Mouse (Mus musculus) forebrain, embryonic 11.5 days (tissue): ENCODE data around the gene Pla2g15. TPM values are rescaled to one million over a fixed set of nuclear protein-coding genes. Genes with fewer than 3 reads are reported as not detected.

Experiments used
- ATAC-seq: fragments of 200-750 bp; cut with Nextera tagmentation; replicated peaks from 2 replicates; pipeline ENCODE4 v1.8.0; 2017; ENCODE audit warnings: moderate TSS enrichment; ENCODE audit not compliant: low FRiP score
- DNase-seq: peaks from one replicate; pipeline ENCODE4 v3.0.0-alpha.2; 2017; ENCODE audit warnings: low spot score
- H3K27ac ChIP-seq: fragments of 300-500 bp; sonication (generic); 2 replicates; pipeline ENCODE4 v1.5.1; 2014; ENCODE audit warnings: low read depth, low read length
- H3K27me3 ChIP-seq: fragments of 300-500 bp; sonication (generic); 2 replicates; pipeline ENCODE4 v1.6.1; 2014; ENCODE audit warnings: mild to moderate bottlenecking, low read length, mixed read lengths; ENCODE audit not compliant: control insufficient read depth, insufficient read depth
- H3K36me3 ChIP-seq: fragments of 300-500 bp; sonication (generic); 2 replicates; pipeline ENCODE4 v1.6.1; 2014; ENCODE audit warnings: mild to moderate bottlenecking, low read length, moderate library complexity, mixed read lengths; ENCODE audit not compliant: control insufficient read depth, insufficient read depth
- H3K4me1 ChIP-seq: fragments of 300-500 bp; sonication (generic); replicated peaks from 2 replicates; pipeline ENCODE4 v1.6.1; 2014; ENCODE audit warnings: low read length, mixed read lengths; ENCODE audit not compliant: control insufficient read depth, insufficient read depth
- H3K4me2 ChIP-seq: fragments of 300-500 bp; sonication (generic); 2 replicates; pipeline ENCODE4 v1.6.1; 2014; ENCODE audit warnings: low read depth, mild to moderate bottlenecking, low read length, moderate library complexity, mixed read lengths; ENCODE audit not compliant: severe bottlenecking
- H3K4me3 ChIP-seq: fragments of 300-500 bp; sonication (generic); 2 replicates; pipeline ENCODE4 v1.5.1; 2014; ENCODE audit warnings: low read depth, low read length
- H3K9ac ChIP-seq: fragments of 300-500 bp; sonication (generic); 2 replicates; pipeline ENCODE4 v1.6.1; 2014; ENCODE audit warnings: low read length
- H3K9me3 ChIP-seq: fragments of 300-500 bp; sonication (generic); 2 replicates; pipeline ENCODE4 v1.6.1; 2016; ENCODE audit warnings: low read length, mixed read lengths; ENCODE audit not compliant: control insufficient read depth
- whole genome bisulfite sequencing: fragments of 180-500 bp; shearing (Covaris S2); extraction: QIAGEN DNeasy Blood & Tissue Kit; methylation state at CpG from one replicate; pipeline ENCODE4 v1.1.7; 2014; 5-methylcytosine and 5-hydroxymethylcytosine counted together
- polyA plus RNA-seq: library from polyadenylated mRNA; unstranded; fragments of >200 nt; fragmentation: Nextera tagmentation; extraction: Ambion mirVana; gene quantifications from 2 replicates; pipeline ENCODE4 v1.2.1, GENCODE M21; 2014

Pla2g15 gene
- 7.1 and 7.4 TPM in 2 replicates for polyA plus RNA-seq

- H3K27ac ChIP-seq, result no peak within 1 kb of the TSS
- H3K9me3 ChIP-seq, result no peaks in the 10 kb centered on the region
- WGBS, result 3% methylated on average over 38 of the region's 38 CpGs
- peak; percentile 97 for DNase-seq
- peak within 1 kb of the TSS; percentile 71 for H3K4me3 ChIP-seq
- peak within 1 kb of the TSS; percentile 71 for H3K4me2 ChIP-seq
- peak; percentile 97 for ATAC-seq
- H3K36me3 ChIP-seq, result no peaks in the 10 kb centered on the region
- H3K27me3 ChIP-seq, result no peaks in the 10 kb centered on the region
- H3K9ac ChIP-seq, result peak within 1 kb of the TSS; percentile 75
- H3K4me1 ChIP-seq, result 0 out of 2 replicates have a peak, but pooled peaks cover 2% of the 10 kb centered on the region
Measured at GRCm38 (mm10) chr8:106149801-106150652, at the start of gene Pla2g15. Gene Pla2g15, plus strand, starts transcription at chr8:106150399.

- no peak overlapping the region for H3K4me2 ChIP-seq
- no peaks in the 10 kb centered on the region for H3K9me3 ChIP-seq
- 89% methylated on average over 4 of the region's 4 CpGs for WGBS
- DNase-seq (no peak), ATAC-seq (no peak)
- no peaks in the 10 kb centered on the region for H3K27me3 ChIP-seq
- H3K4me1 ChIP-seq, result no peaks in the 10 kb centered on the region
- peaks cover 3% of the 10 kb centered on the region; the same call in 1 of the 2 replicates for H3K36me3 ChIP-seq
- no peak overlapping the region for H3K4me3 ChIP-seq
- no peak overlapping the region for H3K27ac ChIP-seq
- no peak overlapping the region for H3K9ac ChIP-seq
Measured at GRCm38 (mm10) chr8:106102321-106102720, 47.9 kb upstream of the Pla2g15 start.

- no peak for ATAC-seq
- no peak overlapping the region for H3K4me3 ChIP-seq
- no peak for DNase-seq
- H3K27ac ChIP-seq, result no peak overlapping the region
- no peaks in the 10 kb centered on the region for H3K9me3 ChIP-seq
- H3K4me2 ChIP-seq, result no peak overlapping the region
- WGBS, result 89% methylated on average over 2 of the region's 2 CpGs
- H3K9ac ChIP-seq, result no peak overlapping the region
- H3K4me1 ChIP-seq, result no peaks in the 10 kb centered on the region
- H3K36me3 ChIP-seq, result peaks cover 3% of the 10 kb centered on the region; the same call in 1 of the 2 replicates
- H3K27me3 ChIP-seq, result no peaks in the 10 kb centered on the region
Measured at GRCm38 (mm10) chr8:106103888-106104287, 46.3 kb upstream of the Pla2g15 start.

- no peaks in the 10 kb centered on the region for H3K9me3 ChIP-seq
- no peak overlapping the region for H3K27ac ChIP-seq
- no peak overlapping the region for H3K4me2 ChIP-seq
- H3K36me3 ChIP-seq, result no peaks in the 10 kb centered on the region; the same call in 1 of the 2 replicates
- DNase-seq (no peak), ATAC-seq (no peak)
- H3K9ac ChIP-seq, result no peak overlapping the region
- H3K4me1 ChIP-seq, result no peaks in the 10 kb centered on the region
- 89% methylated on average over 1 of the region's 1 CpGs for WGBS
- H3K4me3 ChIP-seq, result no peak overlapping the region
- no peaks in the 10 kb centered on the region for H3K27me3 ChIP-seq
Measured at GRCm38 (mm10) chr8:106106193-106106592, 44.0 kb upstream of the Pla2g15 start.

- Histone ChIP-seq H3K27ac (no peak overlapping the region), H3K9me3 (no peaks in the 10 kb centered on the region)
- 97% methylated on average over 4 of the region's 4 CpGs for whole genome bisulfite sequencing
Measured at GRCm38 (mm10) chr8:106108080-106108479, 42.1 kb upstream of the Pla2g15 start.

GRCm38 (mm10) chr8:106108729-106109128 lies 41.5 kb upstream of the Pla2g15 start:
- 94% methylated on average over 3 of the region's 3 CpGs for WGBS
- Histone ChIP-seq H3K4me3 (no peak overlapping the region), H3K4me2 (no peak overlapping the region), H3K9me3 (no peaks in the 10 kb centered on the region), H3K27ac (no peak overlapping the region), H3K27me3 (no peaks in the 10 kb centered on the region), H3K9ac (no peak overlapping the region), H3K4me1 (no peaks in the 10 kb centered on the region), H3K36me3 (no peaks in the 10 kb centered on the region; the same call in 1 of the 2 replicates)
- ATAC-seq (no peak), DNase-seq (no peak)

More at GRCm38 (mm10) chr8:106108080-106108479, 42.1 kb upstream of the Pla2g15 start:
- H3K36me3 ChIP-seq, result no peaks in the 10 kb centered on the region; the same call in 1 of the 2 replicates
- no peaks in the 10 kb centered on the region for H3K4me1 ChIP-seq
- H3K4me2 ChIP-seq, result no peak overlapping the region
- no peak overlapping the region for H3K4me3 ChIP-seq
- DNase-seq (no peak), ATAC-seq (no peak)
- no peaks in the 10 kb centered on the region for H3K27me3 ChIP-seq
- H3K9ac ChIP-seq, result no peak overlapping the region

GRCm38 (mm10) chr8:106112041-106112440 lies 38.2 kb upstream of the Pla2g15 start:
- ATAC-seq (no peak), DNase-seq (no peak)
- Histone ChIP-seq H3K4me2 (no peak overlapping the region), H3K4me1 (no peaks in the 10 kb centered on the region), H3K27me3 (no peaks in the 10 kb centered on the region), H3K9me3 (no peaks in the 10 kb centered on the region), H3K36me3 (peaks cover 4% of the 10 kb centered on the region; the same call in 1 of the 2 replicates), H3K27ac (no peak overlapping the region), H3K9ac (no peak overlapping the region), H3K4me3 (no peak overlapping the region)
- WGBS, result 89% methylated on average over 2 of the region's 2 CpGs

GRCm38 (mm10) chr8:106112514-106112913 lies 37.7 kb upstream of the Pla2g15 start:
- H3K4me2 ChIP-seq, result no peak overlapping the region
- H3K4me3 ChIP-seq, result no peak overlapping the region
- no peaks in the 10 kb centered on the region for H3K9me3 ChIP-seq
- no peak for ATAC-seq
- H3K27ac ChIP-seq, result no peak overlapping the region
- DNase-seq, result no peak
- H3K4me1 ChIP-seq, result no peaks in the 10 kb centered on the region
- no peak overlapping the region for H3K9ac ChIP-seq
- H3K36me3 ChIP-seq, result peaks cover 4% of the 10 kb centered on the region; the same call in 1 of the 2 replicates
- H3K27me3 ChIP-seq, result no peaks in the 10 kb centered on the region
- 94% methylated on average over 1 of the region's 1 CpGs for WGBS
